Mouse (Mus musculus): ENCODE data around the gene Ppip5k2. TPM values are rescaled to one million over a fixed set of nuclear protein-coding genes. Genes with fewer than 3 reads are reported as not detected.
"Not testable (repeated sequence)": the region's sequence is repeated elsewhere in the genome, so short reads cannot be mapped to it uniquely, and the experiment has no call there.

The Ppip5k2 gene
- total RNA-seq, 1 experiment, result 38.8 TPM

DNA sequence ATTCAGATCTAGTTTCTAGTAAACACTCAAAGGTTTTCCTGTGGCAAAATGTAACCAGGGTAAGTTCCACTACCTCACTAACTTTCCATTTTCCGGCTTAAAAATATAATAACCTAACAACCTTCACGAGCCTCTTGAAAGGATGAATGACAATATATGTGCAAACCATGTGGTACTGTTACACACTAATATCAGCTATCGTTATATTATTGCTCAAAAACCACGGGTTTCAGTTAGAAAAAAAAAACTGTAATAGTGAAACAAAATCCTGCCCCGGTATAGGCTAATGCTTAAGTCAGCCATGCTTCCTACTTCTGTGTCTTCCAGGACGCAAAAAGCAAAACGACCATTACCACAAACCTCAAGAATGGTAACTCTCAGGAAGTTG, 1.3 kb downstream of the Ppip5k2 start:
- Histone ChIP-seq H3K27ac (ENCODE audit: insufficient read depth, low read depth, low read length, poor library complexity, severe bottlenecking) (no peak overlapping the region), H3K4me1 (ENCODE audit: control insufficient read depth in 2 of 2, insufficient read depth in 2 of 2, low read length in 2 of 2, poor library complexity in 1 of 2) (peaks cover 0 to 6% of the 10 kb centered on the region in 2 experiments; a peak in 1 of 4 replicates), H3K4me3 (ENCODE audit: insufficient read depth in 1 of 2, low read depth in 1 of 2, low read length in 2 of 2, poor library complexity in 1 of 2, severe bottlenecking in 1 of 2) (peak overlapping the region; percentile 77 to 85), H3K9ac (ENCODE audit: insufficient read depth, low read depth, low read length, poor library complexity, severe bottlenecking) (peak overlapping the region; percentile 91), H3K36me3 (ENCODE audit: control insufficient read depth, insufficient read depth, low read length, poor library complexity, severe bottlenecking) (no peaks in the 10 kb centered on the region), H3K9me3 (ENCODE audit: control insufficient read depth, insufficient read depth, low read depth, low read length) (no peaks in the 10 kb centered on the region)
- TF ChIP-seq MAFK (IDR thresholded peaks at IDR 0.05; ENCODE audit: insufficient read depth, low read depth, low read length) (0 out of 2 replicates have a peak, but pooled peaks have one; percentile 4), ZNF384 (IDR thresholded peaks at IDR 0.05; ENCODE audit: low read depth, low read length) (no peak)
- DNase-seq (ENCODE audit: low read depth, low spot score), result no peak
- in situ Hi-C loops (cut with MboI; ENCODE audit: low sequenced_read_pairs in 2 of 2, unreplicated experiment in 2 of 2), result no loop called here

DNA sequence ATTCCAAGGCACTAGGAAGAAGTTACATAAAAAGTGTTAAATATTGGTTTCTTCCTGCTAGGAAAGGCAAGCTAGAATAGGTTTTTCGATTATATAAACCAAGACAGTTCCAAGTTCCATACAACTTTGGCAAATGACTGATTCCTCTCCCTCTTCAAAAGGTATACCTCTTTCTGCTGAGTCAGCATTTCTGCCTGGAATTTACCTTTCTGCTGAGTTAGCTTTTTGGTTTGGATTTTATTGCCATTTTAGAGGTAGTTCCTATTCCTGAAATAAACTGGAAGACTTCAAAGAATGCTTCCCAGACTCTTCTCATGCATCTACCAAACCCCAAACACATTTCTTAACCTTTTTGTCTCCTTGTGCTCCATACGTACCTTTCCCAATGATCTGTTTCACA, 2.1 kb downstream of the Ppip5k2 start:
- no peak overlapping the region for H3K27ac ChIP-seq (ENCODE audit: insufficient read depth, low read depth, low read length, poor library complexity, severe bottlenecking)
- no peak for DNase-seq (ENCODE audit: low read depth, low spot score)
- TF ChIP-seq MAFK (IDR thresholded peaks at IDR 0.05; ENCODE audit: insufficient read depth, low read depth, low read length) (peak; percentile 100), HCFC1 (IDR thresholded peaks at IDR 0.05; ENCODE audit: borderline replicate concordance, insufficient read depth, low read length) (no peak)
- H3K9ac ChIP-seq (ENCODE audit: insufficient read depth, low read depth, low read length, poor library complexity, severe bottlenecking), result no peak overlapping the region
- in situ Hi-C loops (cut with MboI; ENCODE audit: low sequenced_read_pairs in 2 of 2, unreplicated experiment in 2 of 2), result no loop called here
- H3K4me1 ChIP-seq (ENCODE audit: control insufficient read depth in 2 of 2, insufficient read depth in 2 of 2, low read length in 2 of 2, poor library complexity in 1 of 2), result peaks cover 0 to 6% of the 10 kb centered on the region in 2 experiments; a peak in 1 of 4 replicates
- H3K36me3 ChIP-seq (ENCODE audit: control insufficient read depth, insufficient read depth, low read length, poor library complexity, severe bottlenecking), result no peaks in the 10 kb centered on the region
- no peak overlapping the region for H3K4me3 ChIP-seq (ENCODE audit: insufficient read depth in 1 of 2, low read depth in 1 of 2, low read length in 2 of 2, poor library complexity in 1 of 2, severe bottlenecking in 1 of 2)
- H3K9me3 ChIP-seq (ENCODE audit: control insufficient read depth, insufficient read depth, low read depth, low read length), result no peaks in the 10 kb centered on the region

DNA sequence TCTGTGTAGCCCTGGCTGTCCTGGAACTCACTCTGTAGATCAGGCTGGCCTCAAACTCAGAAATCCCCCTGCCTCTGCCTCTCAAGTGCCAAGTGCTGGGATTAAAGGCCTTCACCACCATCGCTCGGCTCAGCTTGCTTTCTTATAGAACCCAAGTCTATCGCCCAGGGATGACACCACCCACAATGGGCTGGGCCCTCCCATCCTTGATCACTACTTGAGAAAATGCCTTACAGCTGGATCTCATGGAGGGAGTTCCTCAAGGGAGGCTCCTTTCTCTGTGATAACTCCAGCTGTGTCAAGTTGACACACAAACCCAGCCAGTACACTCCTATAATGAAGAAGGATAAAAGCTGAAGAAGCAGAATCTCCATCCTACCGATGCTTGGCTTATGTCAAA, 4.5 kb downstream of the Ppip5k2 start:
- H3K9me3 ChIP-seq (ENCODE audit: control insufficient read depth, insufficient read depth, low read depth, low read length); H3K36me3 ChIP-seq (ENCODE audit: control insufficient read depth, insufficient read depth, low read length, poor library complexity, severe bottlenecking); in situ Hi-C loops (cut with MboI; ENCODE audit: low sequenced_read_pairs in 2 of 2, unreplicated experiment in 2 of 2): not testable (repeated sequence)

DNA sequence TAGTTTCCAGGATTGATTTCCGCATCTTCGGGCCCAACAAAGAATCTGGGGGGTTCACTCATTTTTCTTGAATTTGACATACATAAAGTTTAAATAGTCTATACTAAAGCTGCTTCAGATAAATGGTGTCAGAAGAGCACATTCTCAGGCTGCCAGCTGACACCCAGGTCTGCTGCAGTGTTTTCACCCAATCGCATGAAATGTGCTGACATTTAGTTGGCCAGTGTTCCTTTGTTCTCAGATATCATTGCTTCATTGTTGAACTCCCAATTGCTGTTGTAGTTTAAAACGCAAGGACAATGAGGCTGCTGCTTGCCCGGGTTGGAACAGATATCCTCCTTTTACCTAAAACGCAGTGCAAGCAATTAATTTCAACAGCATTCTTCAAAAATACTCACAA, 8.7 kb downstream of the Ppip5k2 start:
- no peaks in the 10 kb centered on the region for H3K9me3 ChIP-seq (ENCODE audit: control insufficient read depth, insufficient read depth, low read depth, low read length)
- no peak overlapping the region for H3K27ac ChIP-seq (ENCODE audit: insufficient read depth, low read depth, low read length, poor library complexity, severe bottlenecking)
- DNase-seq (ENCODE audit: low read depth, low spot score), result no peak
- no peak for TF ChIP-seq CHD2 (IDR thresholded peaks at IDR 0.05; ENCODE audit: low read depth, low read length)
- no peak for TF ChIP-seq ZNF384 (IDR thresholded peaks at IDR 0.05; ENCODE audit: low read depth, low read length)
- no peak for TF ChIP-seq MAFK (IDR thresholded peaks at IDR 0.05; ENCODE audit: insufficient read depth, low read depth, low read length)
- TF ChIP-seq ZC3H11A (IDR thresholded peaks at IDR 0.05; ENCODE audit: borderline replicate concordance, low read depth, low read length), result no peak
- no peak for TF ChIP-seq HCFC1 (IDR thresholded peaks at IDR 0.05; ENCODE audit: borderline replicate concordance, insufficient read depth, low read length)
- in situ Hi-C loops (cut with MboI; ENCODE audit: low sequenced_read_pairs in 2 of 2, unreplicated experiment in 2 of 2), result no loop called here
- no peaks in the 10 kb centered on the region for H3K4me1 ChIP-seq (ENCODE audit: control insufficient read depth in 2 of 2, insufficient read depth in 2 of 2, low read length in 2 of 2, poor library complexity in 1 of 2)
- H3K4me3 ChIP-seq (ENCODE audit: insufficient read depth in 1 of 2, low read depth in 1 of 2, low read length in 2 of 2, poor library complexity in 1 of 2, severe bottlenecking in 1 of 2), result no peak overlapping the region
- H3K9ac ChIP-seq (ENCODE audit: insufficient read depth, low read depth, low read length, poor library complexity, severe bottlenecking), result no peak overlapping the region
- no peaks in the 10 kb centered on the region for H3K36me3 ChIP-seq (ENCODE audit: control insufficient read depth, insufficient read depth, low read length, poor library complexity, severe bottlenecking)

More for the DNA sequence above, 4.5 kb downstream of the Ppip5k2 start:
- not testable (repeated sequence) for H3K9ac ChIP-seq (ENCODE audit: insufficient read depth, low read depth, low read length, poor library complexity, severe bottlenecking); DNase-seq (ENCODE audit: low read depth, low spot score); H3K4me1 ChIP-seq (ENCODE audit: control insufficient read depth in 2 of 2, insufficient read depth in 2 of 2, low read length in 2 of 2, poor library complexity in 1 of 2); H3K27ac ChIP-seq (ENCODE audit: insufficient read depth, low read depth, low read length, poor library complexity, severe bottlenecking); H3K4me3 ChIP-seq (ENCODE audit: insufficient read depth in 1 of 2, low read depth in 1 of 2, low read length in 2 of 2, poor library complexity in 1 of 2, severe bottlenecking in 1 of 2)

DNA sequence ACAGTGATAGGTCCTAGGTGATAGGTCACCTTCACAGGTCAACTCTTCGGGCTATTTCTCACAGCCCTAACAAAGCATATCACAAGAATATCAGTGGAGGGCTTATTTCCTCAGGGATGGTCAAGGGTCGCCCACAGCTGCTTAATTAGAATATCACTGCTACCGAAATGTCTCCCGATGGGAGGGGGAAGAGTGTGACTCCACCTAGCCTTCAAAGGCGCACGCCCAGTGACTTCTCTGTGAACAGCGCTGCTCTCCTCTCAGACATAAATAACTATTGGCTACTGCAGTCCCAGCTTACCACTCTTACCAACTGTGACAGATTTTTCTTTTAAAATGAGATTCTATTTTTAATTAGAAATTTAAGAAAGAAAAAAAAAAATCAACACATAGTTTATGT, 9.6 kb downstream of the Ppip5k2 start:
- TF ChIP-seq HCFC1 (IDR thresholded peaks at IDR 0.05; ENCODE audit: borderline replicate concordance, insufficient read depth, low read length), result no peak
- TF ChIP-seq CHD2 (IDR thresholded peaks at IDR 0.05; ENCODE audit: low read depth, low read length), result no peak
- no peak for TF ChIP-seq ZNF384 (IDR thresholded peaks at IDR 0.05; ENCODE audit: low read depth, low read length)
- no peak for TF ChIP-seq ZC3H11A (IDR thresholded peaks at IDR 0.05; ENCODE audit: borderline replicate concordance, low read depth, low read length)
- no peak for TF ChIP-seq MAFK (IDR thresholded peaks at IDR 0.05; ENCODE audit: insufficient read depth, low read depth, low read length)
- H3K36me3 ChIP-seq (ENCODE audit: control insufficient read depth, insufficient read depth, low read length, poor library complexity, severe bottlenecking), result no peaks in the 10 kb centered on the region
- H3K27ac ChIP-seq (ENCODE audit: insufficient read depth, low read depth, low read length, poor library complexity, severe bottlenecking), result no peak overlapping the region
- H3K9ac ChIP-seq (ENCODE audit: insufficient read depth, low read depth, low read length, poor library complexity, severe bottlenecking), result no peak overlapping the region
- no peak overlapping the region for H3K4me3 ChIP-seq (ENCODE audit: insufficient read depth in 1 of 2, low read depth in 1 of 2, low read length in 2 of 2, poor library complexity in 1 of 2, severe bottlenecking in 1 of 2)
- no peak for DNase-seq (ENCODE audit: low read depth, low spot score)
- H3K9me3 ChIP-seq (ENCODE audit: control insufficient read depth, insufficient read depth, low read depth, low read length), result no peaks in the 10 kb centered on the region
- in situ Hi-C loops (cut with MboI; ENCODE audit: low sequenced_read_pairs in 2 of 2, unreplicated experiment in 2 of 2), result no loop called here
- no peaks in the 10 kb centered on the region for H3K4me1 ChIP-seq (ENCODE audit: control insufficient read depth in 2 of 2, insufficient read depth in 2 of 2, low read length in 2 of 2, poor library complexity in 1 of 2)
